Mouse (Mus musculus) urinary bladder, postnatal 36 days (tissue): ENCODE results near the gene Maml3.

Experiments
- DNase-seq, 2 experiments: peaks; one replicate each; pipeline ENCODE4 v3.0.0; 2022; ENCODE audit warnings: low spot score in 2 of 2, mixed read lengths in 1 of 2

The Maml3 gene

DNA sequence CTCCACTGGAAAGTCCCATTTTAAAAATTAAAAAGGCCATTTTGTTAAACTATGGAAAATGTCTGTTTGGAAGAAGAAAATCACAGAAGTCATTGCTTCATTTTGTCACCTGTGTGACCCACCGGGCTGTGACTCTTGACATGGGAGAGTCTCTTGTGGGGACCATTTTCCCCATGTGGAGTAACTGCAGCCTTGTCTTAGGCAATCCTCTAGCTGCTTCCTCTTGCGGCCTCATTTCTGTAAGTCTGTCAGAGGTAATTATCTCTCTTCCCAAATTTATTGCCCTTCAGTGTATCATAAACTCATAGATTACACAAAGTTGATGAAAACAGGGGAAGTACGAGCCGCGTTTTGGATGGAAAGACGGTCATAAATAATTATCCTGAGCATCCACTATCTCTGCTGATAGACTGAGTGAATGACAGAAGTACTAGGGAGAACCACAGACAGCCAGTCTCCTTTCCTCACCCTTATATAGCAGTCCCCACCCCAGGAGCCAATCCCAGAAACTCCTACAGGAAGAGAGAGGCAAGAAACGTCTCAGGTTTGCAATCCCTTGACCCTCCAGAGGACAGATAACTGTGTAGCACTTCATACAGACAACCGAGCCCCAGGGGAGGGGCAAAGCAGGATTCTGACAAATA is 14.5 kb downstream of the Maml3 start:
- DNase-seq, result no peak

DNA sequence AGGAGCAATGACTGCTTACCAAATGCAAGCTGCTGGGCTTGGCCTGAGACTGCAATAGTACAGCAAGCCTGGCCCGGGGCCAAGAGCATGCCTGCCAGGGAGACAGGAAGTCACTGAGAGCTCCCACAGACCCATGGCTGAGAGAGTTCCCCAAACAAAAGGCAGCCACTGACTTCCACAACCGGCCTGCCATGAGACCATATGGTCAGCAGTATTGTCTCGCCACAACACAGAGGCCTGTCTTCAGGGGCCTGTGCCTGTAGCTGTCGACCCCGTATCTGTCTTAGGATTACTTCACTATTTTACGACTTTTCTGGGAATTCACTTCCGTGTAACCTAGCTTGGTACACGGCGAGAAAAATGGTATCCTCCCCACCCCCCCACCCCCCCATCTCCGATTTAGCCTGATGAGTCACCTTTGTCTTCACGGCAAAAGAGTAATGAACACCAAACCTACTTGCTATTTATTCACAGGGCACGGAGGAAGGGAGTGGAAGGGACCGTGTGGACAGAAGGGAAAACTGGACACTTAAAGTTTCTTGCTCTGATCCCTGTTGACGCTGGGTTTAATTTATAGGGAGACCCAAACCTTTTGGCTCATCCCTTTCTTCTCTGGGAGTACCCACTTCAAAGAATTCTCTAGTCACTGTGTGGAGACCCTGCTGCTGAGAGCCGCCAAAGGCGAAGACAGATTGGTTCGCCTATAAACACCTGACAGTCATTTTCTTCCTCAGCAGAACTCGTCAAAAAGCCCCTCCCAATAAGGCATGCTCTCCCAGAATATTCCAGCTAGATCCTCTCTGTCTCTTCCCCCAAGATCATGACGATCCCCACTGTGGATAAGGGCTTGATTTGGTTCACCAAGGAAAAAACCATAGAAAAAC is 16.2 kb downstream of the Maml3 start:
- DNase-seq, result peak; percentile 86 to 93

- DNase-seq, result no peak
These were observed 17.1 kb downstream of the Maml3 start for GRCm38 (mm10) chr3:52087636-52088280.

- no peak for DNase-seq
These were observed 26.1 kb downstream of the Maml3 start for GRCm38 (mm10) chr3:52078763-52079162.

DNA sequence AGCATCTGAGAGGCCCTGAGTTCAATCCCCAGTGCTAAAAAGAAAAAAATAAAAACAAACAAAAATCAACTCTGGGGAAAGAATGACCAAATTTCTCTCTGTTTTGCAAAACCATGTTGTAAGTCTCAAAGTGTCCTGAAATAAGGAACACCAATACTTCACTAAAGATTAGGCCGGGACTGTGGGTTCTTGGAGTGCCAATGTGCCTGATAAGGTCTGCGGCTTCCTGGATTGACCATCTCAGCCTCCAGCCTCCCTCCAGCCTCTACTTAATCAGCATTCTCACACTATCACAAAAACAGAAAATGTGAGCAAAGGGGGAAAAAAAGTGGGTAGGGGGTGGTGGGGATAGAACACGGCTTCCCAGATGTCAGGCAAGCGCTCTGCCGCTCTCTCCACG is 30.9 kb downstream of the Maml3 start:
- no peak for DNase-seq

DNA sequence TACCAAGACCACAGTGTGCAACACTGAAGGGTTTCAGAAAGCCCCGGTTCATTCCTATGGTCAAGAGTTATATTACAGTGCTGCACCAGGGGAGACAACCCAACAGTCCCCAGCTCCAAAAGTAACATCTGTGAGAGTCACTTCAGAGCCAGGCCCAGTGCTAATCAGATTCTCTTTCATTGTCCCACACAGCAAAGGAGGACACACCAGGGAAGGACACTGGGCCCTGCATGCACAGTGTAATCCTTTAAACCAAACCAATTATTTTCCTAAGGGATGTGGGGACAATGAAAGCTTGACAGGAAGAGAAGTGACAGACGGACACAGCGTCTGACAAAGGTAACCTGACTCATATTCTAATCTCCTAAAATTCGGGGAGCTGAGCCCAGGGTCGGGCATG is 32.9 kb downstream of the Maml3 start:
- DNase-seq, result no peak

GRCm38 (mm10) chr3:52070163-52070478 is 34.8 kb downstream of the Maml3 start:
- no peak for DNase-seq

DNA sequence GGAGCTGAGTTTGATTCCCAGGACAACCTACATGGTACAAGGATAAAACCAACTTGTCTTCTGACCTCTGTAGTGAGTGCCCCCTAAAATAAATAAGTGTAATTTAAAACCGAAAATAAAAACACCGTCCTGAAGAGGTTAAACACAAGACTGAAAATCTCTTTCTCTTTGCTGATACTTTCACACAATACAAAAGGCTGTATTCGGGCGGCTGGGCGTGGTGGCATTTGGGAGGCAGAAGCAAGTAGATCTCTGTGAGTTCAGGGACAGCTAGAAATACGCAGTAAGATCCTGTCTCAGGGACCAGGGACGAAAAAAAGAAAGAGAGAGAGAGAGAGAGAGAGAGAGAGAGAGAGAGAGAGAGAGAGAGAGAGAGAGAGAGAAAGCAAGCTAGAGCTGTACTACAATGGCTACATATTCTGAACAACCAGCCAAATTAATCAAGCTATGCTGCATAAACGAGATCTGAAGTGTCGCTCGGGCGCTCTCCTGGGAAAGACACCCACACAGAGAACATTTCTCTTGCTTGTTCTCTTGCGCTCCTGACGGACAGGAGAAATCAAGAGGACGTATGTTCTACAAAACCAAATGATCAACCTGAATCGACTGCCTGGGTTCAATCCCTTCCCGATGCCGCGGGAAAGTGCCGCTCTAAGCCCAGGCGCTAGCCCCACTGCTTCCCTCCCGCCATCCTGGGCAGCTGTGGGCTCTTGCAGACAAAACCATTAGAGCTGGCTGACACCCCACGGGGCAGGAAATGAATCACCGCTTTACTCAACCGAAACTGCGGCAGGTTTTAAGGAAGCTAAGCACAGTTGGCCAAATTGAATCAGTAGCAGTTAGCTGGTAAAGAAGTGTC is 35.3 kb downstream of the Maml3 start:
- peak; percentile 55 to 69 for DNase-seq

DNA sequence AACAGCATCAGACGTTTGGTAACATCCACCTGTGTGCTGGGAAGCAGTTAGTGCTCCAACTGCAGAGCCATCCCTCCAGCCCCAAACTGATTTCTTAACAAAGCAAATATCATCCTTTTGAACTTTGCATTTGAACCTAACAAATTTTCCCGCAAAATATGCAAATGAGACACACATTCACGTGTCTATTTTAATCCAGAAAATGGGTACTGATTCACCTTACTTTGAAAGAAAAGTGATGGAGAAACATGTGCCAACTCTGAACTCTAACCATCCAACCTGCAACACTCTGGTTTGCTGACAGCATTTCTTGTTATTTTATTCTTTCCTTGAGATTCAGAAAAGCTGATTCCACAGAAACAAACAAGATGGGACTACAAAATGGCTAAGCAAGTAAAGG is 36.0 kb downstream of the Maml3 start:
- no peak for DNase-seq

DNA sequence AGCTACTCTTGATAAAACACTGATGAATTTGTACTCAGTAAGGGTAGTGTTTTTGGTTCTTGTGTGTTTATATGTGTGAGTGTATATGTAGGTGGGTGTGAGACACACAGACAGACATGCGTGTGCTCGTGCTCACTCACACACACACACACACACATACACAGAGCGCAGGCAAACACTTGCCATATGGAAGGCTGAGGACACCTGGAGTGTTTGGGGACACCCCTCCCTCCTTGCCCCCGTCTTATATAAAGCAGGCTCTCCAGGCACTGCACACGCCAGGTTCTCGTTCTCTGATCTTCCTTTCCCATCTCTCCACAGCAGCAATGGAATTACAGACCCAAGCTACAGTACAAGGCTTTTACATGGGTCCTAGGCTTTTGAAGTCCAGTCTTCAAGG is 37.7 kb downstream of the Maml3 start:
- no peak for DNase-seq

DNA sequence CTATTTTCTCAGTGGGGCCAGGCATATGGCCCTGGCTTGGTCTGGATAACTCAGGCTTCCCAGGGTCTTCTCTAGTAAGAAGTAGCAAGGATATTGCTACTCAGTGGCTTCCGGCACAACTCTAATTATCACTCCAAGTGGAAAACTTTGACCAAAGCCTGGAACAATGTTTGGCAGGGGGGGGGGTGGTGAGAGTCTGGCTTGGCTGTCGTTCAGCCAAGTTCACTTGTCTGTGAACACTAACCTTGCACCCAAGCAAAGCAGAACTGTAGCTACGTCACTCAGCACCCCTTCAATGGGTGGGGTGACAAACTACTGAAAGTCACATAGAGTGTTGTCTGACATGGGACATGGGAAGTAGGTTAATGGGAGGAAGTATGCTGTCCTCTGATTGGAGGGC is 38.7 kb downstream of the Maml3 start:
- no peak for DNase-seq

GRCm38 (mm10) chr3:52063261-52063655 is 41.6 kb downstream of the Maml3 start:
- no peak for DNase-seq

DNA sequence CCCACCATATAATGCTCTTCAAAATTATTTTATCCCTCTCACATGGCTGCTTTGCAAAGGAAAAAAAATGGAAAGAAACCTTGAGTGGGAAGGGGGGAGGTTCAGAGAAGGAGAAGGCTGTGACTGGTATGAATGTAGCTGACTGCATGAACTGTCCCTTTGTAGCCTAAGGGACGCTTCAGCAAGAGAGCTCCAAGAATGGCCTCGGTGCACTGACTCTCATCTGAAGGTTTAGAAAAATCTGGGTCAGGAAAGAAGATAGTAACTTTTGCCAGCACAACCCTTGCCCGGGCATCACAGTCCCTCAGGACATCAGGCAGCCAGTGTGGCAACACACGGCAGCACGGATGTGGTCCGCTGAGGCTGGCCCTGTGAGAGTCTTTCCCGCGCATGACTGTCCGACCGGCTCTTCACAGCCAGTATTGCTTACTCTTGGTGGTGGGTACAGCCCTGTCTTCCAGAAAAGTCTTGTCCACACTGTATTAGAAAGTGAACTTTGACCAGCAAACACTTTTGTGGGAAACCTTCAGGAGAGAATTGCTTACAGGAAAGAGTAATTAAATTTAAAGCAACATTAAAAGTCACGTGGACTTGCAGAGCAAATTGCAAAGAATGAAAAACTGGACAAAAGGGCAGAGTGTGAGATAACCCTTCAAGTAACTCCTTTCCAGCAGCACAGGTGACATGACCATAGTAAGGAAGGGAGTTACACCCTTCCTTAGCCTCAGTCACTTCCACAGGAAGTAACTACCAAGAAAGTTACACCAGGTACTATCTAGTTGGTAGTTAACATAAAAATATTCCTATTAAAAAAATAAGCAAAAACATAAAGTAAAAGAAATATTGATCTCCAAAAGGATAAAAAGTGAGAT is 42.3 kb downstream of the Maml3 start:
- no peak for DNase-seq

DNA sequence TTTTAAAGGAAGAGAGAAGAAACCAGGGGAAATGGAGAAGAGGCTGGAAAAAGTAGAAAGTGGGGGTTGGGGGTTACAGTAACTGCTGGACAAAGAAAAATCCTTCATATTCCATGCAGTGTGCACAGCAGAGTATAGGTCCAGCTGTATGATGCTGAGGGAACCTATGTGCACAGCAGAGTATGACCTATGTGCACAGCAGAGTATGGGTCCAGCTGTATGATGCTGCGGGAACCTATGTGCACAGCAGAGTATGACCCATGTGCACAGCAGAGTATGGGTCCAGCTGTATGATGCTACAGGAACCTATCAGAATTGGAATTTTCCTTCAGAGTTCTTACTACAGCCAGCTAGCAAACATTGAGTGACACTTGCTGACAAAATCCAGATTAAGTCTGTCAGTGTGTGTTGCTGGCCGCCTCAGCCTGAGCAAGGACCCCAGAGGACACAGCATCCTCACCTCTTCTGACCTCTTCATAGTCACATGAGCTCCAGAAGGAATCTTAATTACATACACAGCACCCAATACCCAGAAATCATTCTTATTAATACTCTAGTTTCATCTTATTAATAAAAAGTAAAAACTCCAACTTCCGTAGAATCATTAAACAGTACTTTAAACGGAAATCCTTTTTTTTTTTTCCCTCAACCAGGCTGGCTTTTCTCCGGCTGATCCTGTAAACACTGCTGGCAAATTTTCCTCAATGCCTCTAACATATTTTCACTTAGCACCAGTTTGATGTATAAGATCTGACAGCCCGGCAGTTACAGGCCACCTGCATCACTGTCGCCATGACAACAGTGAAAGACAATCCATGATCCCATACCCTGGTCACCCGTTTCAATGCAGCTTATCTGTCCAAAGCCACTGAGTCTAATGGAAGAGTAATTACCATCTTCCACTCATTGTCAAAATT is 43.1 kb downstream of the Maml3 start:
- DNase-seq, result no peak

GRCm38 (mm10) chr3:52060886-52061285 is 44.0 kb downstream of the Maml3 start:
- no peak for DNase-seq

DNA sequence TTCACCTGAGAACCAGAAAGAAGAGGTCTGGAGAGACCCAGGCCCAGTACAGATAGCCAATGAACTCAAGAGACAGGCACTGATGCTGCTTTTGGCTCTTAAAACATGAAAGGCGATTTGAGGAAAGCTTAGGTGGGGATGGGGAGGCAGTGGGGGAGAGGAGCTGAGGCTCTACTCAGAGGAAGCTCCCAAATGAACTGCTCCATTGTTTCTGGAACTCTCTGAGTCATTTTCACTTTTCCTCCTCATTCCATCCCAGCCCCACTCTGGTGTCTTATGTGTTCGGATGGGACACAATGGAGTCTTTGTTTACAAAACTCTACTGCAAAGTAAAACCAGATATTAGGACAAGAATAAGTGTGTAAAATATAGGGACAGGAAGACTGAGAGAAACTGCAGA is 53.1 kb downstream of the Maml3 start:
- DNase-seq, result no peak

DNA sequence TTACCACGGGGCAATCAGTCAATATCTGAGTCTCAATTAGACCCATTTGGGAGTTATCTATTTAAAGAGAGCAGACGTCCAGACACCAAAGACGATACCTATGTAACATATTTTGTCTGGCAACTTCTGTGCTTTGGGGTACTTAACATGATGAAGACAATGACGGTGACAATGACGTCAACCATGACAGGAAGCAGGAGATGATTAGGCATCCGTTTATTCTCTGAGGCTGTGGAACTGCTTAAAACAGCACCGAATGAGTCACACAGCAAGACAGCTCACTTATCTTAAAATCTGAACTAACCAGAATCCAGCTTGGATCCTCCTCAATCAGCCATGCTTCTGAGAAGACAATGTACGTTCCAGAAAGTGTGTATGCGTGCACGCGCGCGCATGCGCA is 56.8 kb downstream of the Maml3 start:
- DNase-seq, result no peak

- no peak for DNase-seq
These were observed 57.3 kb downstream of the Maml3 start for GRCm38 (mm10) chr3:52047537-52047936.

DNA sequence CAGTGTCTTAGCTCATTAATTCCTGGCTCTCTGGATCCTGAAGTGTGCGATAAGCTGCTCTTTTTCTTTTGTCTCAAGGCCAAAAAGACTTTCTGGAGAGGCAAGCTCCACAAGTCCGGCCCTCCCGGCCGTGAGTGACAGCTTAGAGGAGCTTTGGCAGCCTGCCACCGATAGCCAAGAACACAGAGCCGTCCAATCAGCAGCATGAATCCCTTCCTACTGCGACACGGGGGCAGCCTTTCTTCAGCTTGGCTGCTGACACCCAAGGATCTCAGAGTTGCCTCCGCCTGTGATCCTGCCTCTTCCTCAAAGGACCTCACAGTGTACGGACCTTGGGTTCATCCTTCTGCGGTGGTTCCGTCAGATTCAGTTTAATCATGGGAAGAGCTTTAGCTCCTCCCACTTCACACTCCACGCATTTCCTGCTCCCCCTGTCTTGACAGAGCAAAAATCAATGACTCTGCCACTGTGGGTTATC is 57.9 kb downstream of the Maml3 start:
- DNase-seq, result peak; percentile 94 to 96
